Mouse (Mus musculus): ENCODE measurements around the gene Thtpa.

The Thtpa gene

GRCm38 (mm10) chr14:55146324-55146723 is 51.7 kb downstream of the Thtpa start:
- no peak for DNase-seq (ENCODE audit: low read depth)

GRCm38 (mm10) chr14:55146829-55147401 is 52.3 kb downstream of the Thtpa start:
- peak; percentile 2 for DNase-seq (ENCODE audit: low read depth)

GRCm38 (mm10) chr14:55148363-55148915 is 53.9 kb downstream of the Thtpa start:
- DNase-seq (ENCODE audit: low read depth): peak; percentile 71

Measured in NIH3T3 (cell line).